Mouse (Mus musculus) olfactory bulb, adult 2 months (tissue): ENCODE measurements around the gene Tvp23b.
A peak's percentile ranks its signal among the peaks of the same experiment; 100 is the strongest.

Experiments used
- CTCF ChIP-seq: fragments of 200-500 bp; IDR thresholded peaks from 2 replicates; pipeline ENCODE4 v1.5.1; 2012; ENCODE audit warnings: low read depth, mild to moderate bottlenecking, low read length, moderate library complexity; ENCODE audit not compliant: insufficient read depth
- POLR2A ChIP-seq: fragments of 200-500 bp; IDR thresholded peaks from 2 replicates; pipeline ENCODE4 v1.6.1; 2012; ENCODE audit warnings: mild to moderate bottlenecking, low read depth, low read length, moderate library complexity; ENCODE audit not compliant: insufficient read depth

DNA sequence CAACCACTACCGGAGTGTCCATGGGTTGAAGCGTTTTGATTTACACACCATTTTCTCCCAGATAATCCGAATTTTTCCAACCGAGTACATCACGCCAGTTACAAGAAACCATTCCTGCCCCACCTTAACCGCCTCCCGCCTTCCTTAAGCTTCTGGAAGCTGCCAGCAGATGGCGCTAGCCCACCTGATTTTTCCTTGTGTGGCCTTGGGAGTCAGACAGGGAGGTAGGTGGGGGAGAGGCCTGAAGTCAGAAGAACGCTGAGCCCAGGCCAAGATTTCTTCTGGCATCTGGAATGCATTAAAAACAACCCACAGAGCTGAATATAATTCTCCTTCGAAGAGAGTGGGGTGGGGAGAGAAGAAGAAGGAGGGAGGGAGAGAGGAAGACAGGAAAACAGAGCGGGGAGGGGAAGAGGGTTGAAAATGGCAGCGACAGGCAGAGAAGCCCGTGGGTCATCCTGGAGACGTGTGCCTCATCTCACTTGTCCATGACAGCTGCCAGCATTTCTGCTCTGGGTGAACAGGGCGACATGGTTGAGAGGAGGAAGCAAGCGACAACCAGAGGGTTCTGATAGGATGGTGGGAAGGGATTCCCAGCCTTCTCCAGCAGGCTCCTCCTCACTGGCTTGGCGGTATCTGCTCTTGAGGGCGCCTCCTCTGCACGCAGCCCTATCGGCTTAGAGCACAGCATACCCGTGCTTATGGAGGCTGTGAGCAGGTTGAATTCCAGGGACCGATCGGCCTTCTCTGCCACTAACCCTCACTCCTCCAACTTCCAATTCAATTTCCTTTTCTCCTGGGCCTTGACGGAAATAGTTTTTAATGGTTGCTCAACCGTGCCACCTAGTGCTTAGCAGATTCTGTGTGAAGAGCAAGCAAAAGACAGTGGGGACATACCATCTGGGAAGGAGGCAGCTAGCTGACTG is 42.1 kb downstream of the Tvp23b start:
- TF ChIP-seq POLR2A (no peak), CTCF (peak; percentile 91)
